Mouse (Mus musculus) kidney, postnatal 0 days (tissue): ENCODE measurements around the gene Htt. TPM values are rescaled to one million over a fixed set of nuclear protein-coding genes. Genes with fewer than 3 reads are reported as not detected.
A peak's percentile ranks its signal among the peaks of the same experiment; 100 is the strongest.

Experiments used
- ATAC-seq: fragments of 200-750 bp; cut with Nextera tagmentation; replicated peaks from 2 replicates; pipeline ENCODE4 v1.8.0; 2017; ENCODE audit warnings: low read depth, moderate number of reproducible peaks, moderate TSS enrichment, moderate library complexity; ENCODE audit not compliant: low FRiP score
- DNase-seq: peaks from one replicate; pipeline ENCODE4 v3.0.0-alpha.2; 2016; ENCODE audit warnings: low spot score
- H3K27ac ChIP-seq: fragments of 300-500 bp; sonication (generic); 2 replicates; pipeline ENCODE4 v1.5.1; 2014; ENCODE audit warnings: mild to moderate bottlenecking
- H3K27me3 ChIP-seq: fragments of 300-500 bp; sonication (generic); 2 replicates; pipeline ENCODE4 v1.6.1; 2014; ENCODE audit warnings: low read length, mixed read lengths; ENCODE audit not compliant: insufficient read depth
- H3K36me3 ChIP-seq: fragments of 300-500 bp; sonication (generic); 2 replicates; pipeline ENCODE4 v1.6.1; 2014; ENCODE audit warnings: low read length, mixed read lengths; ENCODE audit not compliant: insufficient read depth
- H3K4me1 ChIP-seq: fragments of 300-500 bp; sonication (generic); replicated peaks from 2 replicates; pipeline ENCODE4 v1.6.1; 2014; ENCODE audit warnings: antibody characterized with exemption, low read length, mixed read lengths; ENCODE audit not compliant: insufficient read depth
- H3K4me2 ChIP-seq: fragments of 300-500 bp; sonication (generic); 2 replicates; pipeline ENCODE4 v1.6.1; 2014; ENCODE audit warnings: mild to moderate bottlenecking, low read length, moderate library complexity, mixed read lengths
- H3K4me3 ChIP-seq: fragments of 300-500 bp; sonication (generic); replicated peaks from 2 replicates; pipeline ENCODE4 v1.5.1; 2014; ENCODE audit warnings: low read depth, low read length
- H3K9ac ChIP-seq: fragments of 300-500 bp; sonication (generic); 2 replicates; pipeline ENCODE4 v1.6.1; 2014; ENCODE audit warnings: low read depth, low read length
- H3K9me3 ChIP-seq: fragments of 300-500 bp; sonication (generic); replicated peaks from 2 replicates; pipeline ENCODE4 v1.6.1; 2016; ENCODE audit warnings: low read length, inconsistent platforms, mixed read lengths
- CTCF ChIP-seq: IDR thresholded peaks from 2 replicates; pipeline ENCODE4 v1.5.1; 2016; ENCODE audit warnings: antibody characterized with exemption, low read depth, mild to moderate bottlenecking, moderate library complexity
- WGBS: fragments of 180-500 bp; shearing (Covaris S2); extraction: QIAGEN DNeasy Blood & Tissue Kit; methylation state at CpG from one replicate; pipeline ENCODE4 v1.1.7; 2014; 5-methylcytosine and 5-hydroxymethylcytosine counted together
- polyA plus RNA-seq: library from polyadenylated mRNA; unstranded; fragments of >200 nt; fragmentation: Nextera tagmentation; extraction: Ambion mirVana; gene quantifications from 2 replicates; pipeline ENCODE4 v1.2.1, GENCODE M21; 2015

The Htt gene
- polyA plus RNA-seq, 1 experiment from 2014 or later = 4.1 TPM

GRCm38 (mm10) chr5:34924519-34924918 is 163.0 kb downstream of the Htt start:
- H3K27ac ChIP-seq = no peak overlapping the region
- ATAC-seq = no peak
- 91% methylated on average over 7 of the region's 7 CpGs for WGBS
- H3K4me1 ChIP-seq = no peaks in the 10 kb centered on the region
- H3K36me3 ChIP-seq = no peaks in the 10 kb centered on the region
- no peak for TF ChIP-seq CTCF
- DNase-seq = no peak
- H3K9ac ChIP-seq = no peak overlapping the region
- H3K4me2 ChIP-seq = no peak overlapping the region
- no peaks in the 10 kb centered on the region for H3K27me3 ChIP-seq
- no peaks in the 10 kb centered on the region for H3K9me3 ChIP-seq
- H3K4me3 ChIP-seq = no peak overlapping the region

DNA sequence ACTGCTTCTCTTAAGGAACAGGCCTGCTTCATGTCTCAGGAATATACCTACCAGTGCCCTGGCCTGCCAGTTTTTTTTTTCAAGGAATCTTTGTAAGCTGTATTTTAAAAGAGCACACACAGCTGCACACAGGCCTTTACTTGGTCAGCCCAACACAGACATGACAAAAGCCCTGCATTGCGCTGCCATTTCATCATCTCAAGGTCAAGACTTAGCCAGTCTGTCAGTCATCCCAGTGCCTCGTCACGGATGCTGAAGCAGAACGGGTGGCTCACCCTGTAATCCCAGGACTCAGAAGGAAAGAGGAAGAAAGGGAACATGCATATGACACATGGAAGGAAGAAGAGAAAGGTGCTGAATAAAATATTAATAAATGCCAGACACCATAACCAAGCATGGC is 166.1 kb downstream of the Htt start:
- Histone ChIP-seq H3K4me2 (no peak overlapping the region), H3K27ac (no peak overlapping the region), H3K9ac (no peak overlapping the region), H3K4me3 (no peak overlapping the region), H3K4me1 (peaks cover 15% of the 10 kb centered on the region; the same call in 1 of the 2 replicates), H3K27me3 (no peaks in the 10 kb centered on the region), H3K9me3 (no peaks in the 10 kb centered on the region), H3K36me3 (no peaks in the 10 kb centered on the region)
- ATAC-seq (no peak), DNase-seq (no peak)
- TF ChIP-seq CTCF = no peak
- 83% methylated on average over 4 of the region's 4 CpGs for WGBS

GRCm38 (mm10) chr5:34930151-34930975 is 168.8 kb downstream of the Htt start:
- Histone ChIP-seq H3K4me1 (peaks cover 15% of the 10 kb centered on the region; the same call in 1 of the 2 replicates), H3K27me3 (no peaks in the 10 kb centered on the region), H3K9ac (no peak overlapping the region), H3K4me2 (no peak overlapping the region), H3K27ac (peak overlapping the region; percentile 84), H3K9me3 (no peaks in the 10 kb centered on the region), H3K4me3 (no peak overlapping the region), H3K36me3 (no peaks in the 10 kb centered on the region)
- 90% methylated on average over 9 of the region's 9 CpGs for whole genome bisulfite sequencing
- no peak for ATAC-seq
- no peak for TF ChIP-seq CTCF
- DNase-seq = no peak

DNA sequence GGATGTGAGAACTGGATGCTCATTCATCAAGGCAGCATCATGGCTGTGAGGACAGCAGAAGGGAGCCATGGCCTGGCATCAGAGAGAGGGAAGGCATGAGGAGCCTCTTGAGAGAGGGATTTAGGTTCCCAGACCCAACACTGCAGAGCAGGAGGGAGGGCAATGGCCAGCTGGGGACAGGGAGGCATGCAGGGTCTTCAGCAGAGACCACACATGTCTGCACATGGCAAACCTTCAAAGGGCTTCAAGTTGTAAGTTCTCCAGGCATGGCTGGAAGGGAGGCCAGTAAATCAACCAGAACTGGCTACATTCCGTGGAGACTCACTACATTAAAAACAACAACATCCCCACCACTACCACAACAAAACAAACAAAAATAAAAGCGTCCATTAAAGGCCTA is 169.6 kb downstream of the Htt start:
- peak; percentile 58; the same call in 1 of the 2 replicates for ATAC-seq
- H3K4me1 ChIP-seq = peaks cover 15% of the 10 kb centered on the region; the same call in 1 of the 2 replicates
- H3K27me3 ChIP-seq = no peaks in the 10 kb centered on the region
- no peaks in the 10 kb centered on the region for H3K9me3 ChIP-seq
- DNase-seq = peak; percentile 50
- no peak overlapping the region for H3K9ac ChIP-seq
- no peak overlapping the region for H3K4me3 ChIP-seq
- no peak overlapping the region for H3K4me2 ChIP-seq
- no peaks in the 10 kb centered on the region for H3K36me3 ChIP-seq
- H3K27ac ChIP-seq = peak overlapping the region; percentile 84
- no peak for TF ChIP-seq CTCF
- 33% methylated on average over 2 of the region's 2 CpGs for WGBS

GRCm38 (mm10) chr5:34931516-34932457 is 170.2 kb downstream of the Htt start:
- no peak for TF ChIP-seq CTCF
- no peak overlapping the region for H3K9ac ChIP-seq
- H3K4me2 ChIP-seq = no peak overlapping the region
- no peaks in the 10 kb centered on the region for H3K36me3 ChIP-seq
- H3K27me3 ChIP-seq = no peaks in the 10 kb centered on the region
- peaks cover 15% of the 10 kb centered on the region; the same call in 1 of the 2 replicates for H3K4me1 ChIP-seq
- H3K27ac ChIP-seq = peak overlapping the region; percentile 84
- ATAC-seq (0 out of 2 replicates have a peak, but pooled peaks have one; percentile 27), DNase-seq (peak; percentile 39)
- H3K4me3 ChIP-seq = no peak overlapping the region
- 27% methylated on average over 11 of the region's 11 CpGs for WGBS
- no peaks in the 10 kb centered on the region for H3K9me3 ChIP-seq

- DNase-seq (peak; percentile 63), ATAC-seq (0 out of 2 replicates have a peak, but pooled peaks have one; percentile 29)
- TF ChIP-seq CTCF = no peak
- no peaks in the 10 kb centered on the region for H3K27me3 ChIP-seq
- no peaks in the 10 kb centered on the region for H3K9me3 ChIP-seq
- WGBS = 27% methylated on average over 4 of the region's 4 CpGs
- no peak overlapping the region for H3K4me3 ChIP-seq
- H3K4me2 ChIP-seq = no peak overlapping the region
- no peak overlapping the region for H3K9ac ChIP-seq
- H3K4me1 ChIP-seq = peaks cover 15% of the 10 kb centered on the region; the same call in 1 of the 2 replicates
- peak overlapping the region; percentile 84 for H3K27ac ChIP-seq
- H3K36me3 ChIP-seq = no peaks in the 10 kb centered on the region
Observed at GRCm38 (mm10) chr5:34932458-34932806, 170.9 kb downstream of the Htt start.
